Mouse (Mus musculus) bone marrow, adult 2 months (tissue): ENCODE results near the gene Ptprq. TPM values are rescaled to one million over a fixed set of nuclear protein-coding genes. Genes with fewer than 3 reads are reported as not detected.

Experiments used
- H3K27ac ChIP-seq: fragments of 200-500 bp; 2 replicates; pipeline ENCODE4 v1.5.1; 2012; ENCODE audit warnings: low read depth, mild to moderate bottlenecking, control low read depth, inconsistent platforms, low read length; ENCODE audit not compliant: control insufficient read depth, poor library complexity, insufficient read depth
- H3K4me1 ChIP-seq: fragments of 200-500 bp; 2 replicates; pipeline ENCODE4 v1.6.1; 2011; ENCODE audit warnings: low read length; ENCODE audit not compliant: control insufficient read depth, insufficient read depth
- H3K4me3 ChIP-seq: fragments of 200-500 bp; replicated peaks from 2 replicates; pipeline ENCODE3; 2011; ENCODE audit warnings: mild to moderate bottlenecking, low read depth, low read length, control low read depth; ENCODE audit not compliant: control insufficient read depth
- CTCF ChIP-seq: fragments of 200-500 bp; IDR thresholded peaks from 2 replicates; pipeline ENCODE4 v1.5.1; 2011; ENCODE audit warnings: low read length, control low read depth; ENCODE audit not compliant: control insufficient read depth, insufficient read depth
- POLR2A ChIP-seq: fragments of 200-500 bp; IDR thresholded peaks from 2 replicates; pipeline ENCODE4 v1.6.1; 2011; ENCODE audit warnings: low read depth, mild to moderate bottlenecking, control low read depth, low read length, borderline replicate concordance; ENCODE audit not compliant: control insufficient read depth
- WGBS: fragments of 180-500 bp; shearing (Covaris S2); methylation state at CpG from one replicate; pipeline ENCODE4 v1.1.7; 2018; 5-methylcytosine and 5-hydroxymethylcytosine counted together
- polyA plus RNA-seq: library from polyadenylated mRNA; stranded (reverse); fragments of >200 nt; gene quantifications from 2 replicates; pipeline ENCODE4 v1.2.4, GENCODE M21; 2011; ENCODE audit warnings: low replicate concordance; ENCODE audit not compliant: missing spikeins, insufficient read depth, insufficient read length

Ptprq gene
- polyA plus RNA-seq = not detected in 2 replicates

- H3K4me3 ChIP-seq = no peak within 1 kb of the TSS
- WGBS = 75% methylated on average over 1 of the region's 1 CpGs
- H3K4me1 ChIP-seq = no peaks in the 10 kb centered on the region
- TF ChIP-seq POLR2A (no peak), CTCF (no peak)
- H3K27ac ChIP-seq = no peak within 1 kb of the TSS
These were observed at the start of gene Ptprq for GRCm38 (mm10) chr10:107719806-107720205. TSS of gene Ptprq (minus strand) at chr10:107720051.

GRCm38 (mm10) chr10:107759624-107760023, 39.8 kb upstream of the Ptprq start:
- no peak overlapping the region for H3K4me3 ChIP-seq
- no peaks in the 10 kb centered on the region for H3K4me1 ChIP-seq
- WGBS = 65% methylated on average over 1 of the region's 1 CpGs
- H3K27ac ChIP-seq = no peak overlapping the region
- TF ChIP-seq POLR2A = no peak
- TF ChIP-seq CTCF = no peak

GRCm38 (mm10) chr10:107753471-107753870, 33.6 kb upstream of the Ptprq start:
- WGBS = 17% methylated on average over 3 of the region's 3 CpGs
- H3K4me3 ChIP-seq = no peak overlapping the region
- no peak for TF ChIP-seq CTCF
- no peak for TF ChIP-seq POLR2A
- H3K4me1 ChIP-seq = no peaks in the 10 kb centered on the region
- no peak overlapping the region for H3K27ac ChIP-seq

- Histone ChIP-seq H3K4me3 (no peak overlapping the region), H3K4me1 (no peaks in the 10 kb centered on the region), H3K27ac (no peak overlapping the region)
- TF ChIP-seq POLR2A (no peak), CTCF (no peak)
- WGBS = 33% methylated on average over 15 of the region's 15 CpGs
These were observed 32.7 kb upstream of the Ptprq start for GRCm38 (mm10) chr10:107752351-107753143.

GRCm38 (mm10) chr10:107751944-107752343, 32.1 kb upstream of the Ptprq start:
- no peak overlapping the region for H3K27ac ChIP-seq
- WGBS = 20% methylated on average over 6 of the region's 6 CpGs
- H3K4me3 ChIP-seq = no peak overlapping the region
- H3K4me1 ChIP-seq = no peaks in the 10 kb centered on the region
- TF ChIP-seq CTCF (no peak), POLR2A (no peak)

- 14% methylated on average over 5 of the region's 5 CpGs for WGBS
- TF ChIP-seq POLR2A = no peak
These were observed 27.7 kb upstream of the Ptprq start for GRCm38 (mm10) chr10:107747566-107747965.

GRCm38 (mm10) chr10:107746717-107747116, 26.9 kb upstream of the Ptprq start:
- 32% methylated on average over 9 of the region's 9 CpGs for WGBS
- TF ChIP-seq CTCF (no peak), POLR2A (no peak)

More at GRCm38 (mm10) chr10:107747566-107747965, 27.7 kb upstream of the Ptprq start:
- Histone ChIP-seq H3K4me1 (no peaks in the 10 kb centered on the region), H3K27ac (no peak overlapping the region), H3K4me3 (no peak overlapping the region)

GRCm38 (mm10) chr10:107739815-107740214, 20.0 kb upstream of the Ptprq start:
- no peak overlapping the region for H3K27ac ChIP-seq
- no peak for TF ChIP-seq POLR2A
- TF ChIP-seq CTCF = no peak
- no peak overlapping the region for H3K4me3 ChIP-seq
- 77% methylated on average over 5 of the region's 5 CpGs for WGBS
- no peaks in the 10 kb centered on the region for H3K4me1 ChIP-seq

More at GRCm38 (mm10) chr10:107746717-107747116, 26.9 kb upstream of the Ptprq start:
- H3K4me1 ChIP-seq = no peaks in the 10 kb centered on the region
- no peak overlapping the region for H3K27ac ChIP-seq
- no peak overlapping the region for H3K4me3 ChIP-seq
